21 mouse cellular contexts compared by ENCODE assay signal in the genomic region with DNA sequence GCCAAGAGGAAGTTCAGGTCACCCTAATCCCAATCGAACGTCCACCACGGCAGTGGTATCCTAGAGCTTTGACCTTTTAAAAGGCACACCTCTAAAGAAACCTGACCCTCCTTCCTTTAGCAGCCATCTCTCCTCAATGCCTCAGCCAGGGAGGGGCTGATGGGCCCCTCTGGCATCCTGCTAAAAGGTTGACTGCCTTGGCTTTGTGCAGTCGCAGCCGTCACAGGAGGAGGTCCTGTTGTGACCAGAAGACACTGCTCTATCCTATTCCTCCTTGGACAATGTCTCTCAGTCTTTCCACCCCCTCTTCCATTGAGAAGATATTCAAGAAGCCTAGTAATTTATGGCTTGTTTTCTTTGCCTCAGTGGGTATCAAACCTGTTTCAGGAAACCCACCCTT. TPM values are rescaled to one million over a fixed set of nuclear protein-coding genes. Genes with fewer than 3 reads are reported as not detected.
"Had no signal": no experiment of that assay in that cellular context is flagged by ENCODE, and none has a peak within 500 bp of the region (broad histone marks: within the 10 kb centered on the region; RNA-seq: fewer than 3 reads in every experiment).

No protein-coding gene starts in this region.

- H3K4me1 ChIP-seq: limb, embryonic 10.5 days; liver, embryonic 15.5 days; midbrain, embryonic 13.5 days had no signal

- H3K9ac ChIP-seq: liver, embryonic 15.5 days; midbrain, embryonic 13.5 days had no signal

- H3K27me3 ChIP-seq: liver, embryonic 15.5 days; midbrain, embryonic 13.5 days had no signal

- H3K9me3 ChIP-seq: limb, embryonic 10.5 days; liver, embryonic 15.5 days; midbrain, embryonic 13.5 days had no signal

- ATAC-seq: lung, postnatal 0 days; midbrain, embryonic 13.5 days had no signal

- H3K36me3 ChIP-seq: limb, embryonic 10.5 days; liver, embryonic 15.5 days; midbrain, embryonic 13.5 days had no signal

- H3K4me3 ChIP-seq: left cerebral cortex, adult 2 months; limb, embryonic 10.5 days; liver, embryonic 15.5 days; midbrain, embryonic 13.5 days had no signal

- H3K4me2 ChIP-seq: liver, embryonic 11.5 days; liver, embryonic 15.5 days; midbrain, embryonic 13.5 days had no signal

- DNase-seq: kidney, postnatal 14 days; lung, adult 2 months; lung, postnatal 36 days; retina, postnatal 1 day; right cerebral cortex, postnatal 14 days; thymus, postnatal 36 days had no signal

- H3K27ac ChIP-seq: left cerebral cortex, adult 2 months; limb, embryonic 10.5 days; liver, embryonic 15.5 days; midbrain, embryonic 13.5 days had no signal

RNA-seq across cellular contexts. Expression of a gene that starts 5.9 kb away (rescaled TPM):
- total RNA-seq: layer of hippocampus, adult 8-10 months; layer of hippocampus, postnatal 14 days; left cerebral cortex, adult 2 months; left cerebral cortex, postnatal 14 days; megakaryocyte progenitor cell, adult 5-6 weeks; midbrain, postnatal 0 days; neutrophil, adult 5-6 weeks had no signal
- polyA plus RNA-seq: limb, embryonic 10.5 days; liver, embryonic 11.5 days; liver, embryonic 15.5 days; lung, adult 2 months; lung, postnatal 0 days; midbrain, embryonic 13.5 days; midbrain, postnatal 0 days; neural tube, embryonic 11.5 days; stomach, embryonic 16.5 days had no signal

RNA-seq across cellular contexts. Expression of a gene that starts 58.0 kb away (rescaled TPM):
- total RNA-seq: layer of hippocampus, adult 8-10 months; layer of hippocampus, postnatal 14 days; left cerebral cortex, adult 2 months; left cerebral cortex, postnatal 14 days; megakaryocyte progenitor cell, adult 5-6 weeks; midbrain, postnatal 0 days; neutrophil, adult 5-6 weeks had no signal
- polyA plus RNA-seq: limb, embryonic 10.5 days; limb, embryonic 14.5 days; liver, embryonic 11.5 days; liver, embryonic 15.5 days; lung, adult 2 months; lung, postnatal 0 days; midbrain, embryonic 13.5 days; midbrain, postnatal 0 days; neural tube, embryonic 11.5 days had no signal
